15 mouse cellular contexts compared by ENCODE assay signal in genomic region chr10:128866042-128866441, GRCm38 (mm10). TPM values are rescaled to one million over a fixed set of nuclear protein-coding genes. Genes with fewer than 3 reads are reported as not detected.
A peak's percentile ranks its signal among the peaks of the same experiment; 100 is the strongest.
DNase-seq lines count a peak whose midpoint lies in the region; ATAC-seq and TF ChIP-seq lines count a peak whose summit lies in the region.
"Had no signal": no experiment of that assay in that cellular context is flagged by ENCODE, and none has a peak within 500 bp of the region (broad histone marks: within the 10 kb centered on the region; RNA-seq: fewer than 3 reads in every experiment).

No protein-coding gene starts in this region.

- peaks cover 17% of the 10 kb centered on the region for H3K36me3 ChIP-seq in intestine, postnatal 0 days (ENCODE audit: control insufficient read depth, insufficient read depth)
- peaks cover 3% of the 10 kb centered on the region; the same call in 1 of the 2 replicates for H3K36me3 ChIP-seq in intestine, embryonic 16.5 days (ENCODE audit: control insufficient read depth, insufficient read depth, low read length)
- H3K36me3 ChIP-seq in splenic B cell, adult 2 months (ENCODE audit: control insufficient read depth, insufficient read depth, low read length, poor library complexity, severe bottlenecking), result peaks cover 2% of the 10 kb centered on the region

- no peak for ATAC-seq in intestine, postnatal 0 days
- ATAC-seq in intestine, embryonic 16.5 days, result no peak
- ATAC-seq: forebrain, embryonic 13.5 days had no signal

- H3K9ac ChIP-seq in intestine, postnatal 0 days (ENCODE audit: low read depth, low read length), result no peak overlapping the region
- no peak overlapping the region for H3K9ac ChIP-seq in intestine, embryonic 16.5 days (ENCODE audit: low read depth, low read length)
- H3K9ac ChIP-seq: forebrain, embryonic 13.5 days; hindbrain, embryonic 12.5 days had no signal

- no peak overlapping the region for H3K27ac ChIP-seq in intestine, postnatal 0 days (ENCODE audit: low read depth, low read length)
- no peak overlapping the region for H3K27ac ChIP-seq in intestine, embryonic 16.5 days (ENCODE audit: low read length)
- H3K27ac ChIP-seq: forebrain, embryonic 13.5 days; hindbrain, embryonic 12.5 days; macrophage had no signal

- peak; percentile 51 for TF ChIP-seq CTCF in intestine, postnatal 0 days (IDR thresholded peaks at IDR 0.05; ENCODE audit: low read depth)

- H3K27me3 ChIP-seq in intestine, postnatal 0 days (replicated peaks; ENCODE audit: control insufficient read depth, insufficient read depth, low read length), result no peaks in the 10 kb centered on the region
- H3K27me3 ChIP-seq in intestine, embryonic 16.5 days (replicated peaks; ENCODE audit: control insufficient read depth, insufficient read depth, low read length), result no peaks in the 10 kb centered on the region
- no peaks in the 10 kb centered on the region for H3K27me3 ChIP-seq in splenic B cell, adult 2 months (ENCODE audit: control insufficient read depth, insufficient read depth, low read length, poor library complexity, severe bottlenecking)
- H3K27me3 ChIP-seq: forebrain, embryonic 13.5 days; hindbrain, embryonic 12.5 days had no signal

- no peak overlapping the region for H3K4me3 ChIP-seq in intestine, postnatal 0 days (ENCODE audit: low read depth, low read length)
- no peak overlapping the region for H3K4me3 ChIP-seq in intestine, embryonic 16.5 days (ENCODE audit: low read length)
- H3K4me3 ChIP-seq: forebrain, embryonic 13.5 days; hindbrain, embryonic 12.5 days had no signal

- DNase-seq in lung, postnatal 36 days, result peak; percentile 18
- no peak for DNase-seq in lung, postnatal 25 days (ENCODE audit: low spot score)
- DNase-seq in R1 (ENCODE audit: low read depth, low spot score), result peak; percentile 33
- peak; percentile 57 for DNase-seq in splenic B cell, adult 2 months (ENCODE audit: low read depth, low spot score)
- DNase-seq in frontal cortex, postnatal 10 days (ENCODE audit: low spot score in 2 of 2), result no peak
- DNase-seq in thymus, postnatal 0 days (ENCODE audit: low spot score), result no peak
- DNase-seq: cerebellum, postnatal 10 days; kidney, postnatal 10 days had no signal

- WGBS in intestine, postnatal 0 days, result 87% methylated on average over 3 of the region's 3 CpGs
- WGBS in intestine, embryonic 16.5 days, result 86% methylated on average over 3 of the region's 3 CpGs

- no peaks in the 10 kb centered on the region for H3K4me1 ChIP-seq in intestine, postnatal 0 days (replicated peaks; ENCODE audit: control insufficient read depth, insufficient read depth, low read length)
- no peaks in the 10 kb centered on the region for H3K4me1 ChIP-seq in intestine, embryonic 16.5 days (ENCODE audit: control insufficient read depth, insufficient read depth, low read length)
- H3K4me1 ChIP-seq: forebrain, embryonic 13.5 days; hindbrain, embryonic 12.5 days had no signal

- H3K4me2 ChIP-seq in intestine, postnatal 0 days (replicated peaks; ENCODE audit: low read depth), result no peak overlapping the region
- H3K4me2 ChIP-seq in intestine, embryonic 16.5 days (ENCODE audit: low read depth, low read length), result no peak overlapping the region
- H3K4me2 ChIP-seq: forebrain, embryonic 13.5 days; heart, embryonic 11.5 days; hindbrain, embryonic 12.5 days had no signal

- H3K9me3 ChIP-seq in intestine, postnatal 0 days (ENCODE audit: control insufficient read depth), result no peaks in the 10 kb centered on the region
- no peaks in the 10 kb centered on the region for H3K9me3 ChIP-seq in intestine, embryonic 16.5 days (ENCODE audit: control insufficient read depth, low read length)
- H3K9me3 ChIP-seq: forebrain, embryonic 13.5 days; G1E; hindbrain, embryonic 12.5 days had no signal

RNA-seq across cellular contexts. Expression of gene Gdf11, which starts 25.5 kb away (rescaled TPM):
- 0.99 and 1.6 TPM in 2 replicates for polyA plus RNA-seq in intestine, postnatal 0 days (2015; fragmentation: Nextera tagmentation; extraction: Ambion mirVana)
- 2.1 and 2.2 TPM in 2 replicates for polyA plus RNA-seq in intestine, embryonic 16.5 days (2015; fragmentation: Nextera tagmentation; extraction: Ambion mirVana)
- 2.3 and 3.0 TPM in 2 replicates for polyA plus RNA-seq in thymus, postnatal 0 days (2015; fragmentation: Nextera tagmentation; extraction: Ambion mirVana)

RNA-seq across cellular contexts. Expression of gene Cd63, which starts 34.7 kb away (rescaled TPM):
- polyA plus RNA-seq in intestine, postnatal 0 days (2015; fragmentation: Nextera tagmentation; extraction: Ambion mirVana), result 939 and 945 TPM in 2 replicates
- polyA plus RNA-seq in intestine, embryonic 16.5 days (2015; fragmentation: Nextera tagmentation; extraction: Ambion mirVana), result 794 TPM in 2 replicates
- 172 and 183 TPM in 2 replicates for polyA plus RNA-seq in thymus, postnatal 0 days (2015; fragmentation: Nextera tagmentation; extraction: Ambion mirVana)

RNA-seq across cellular contexts. Expression of gene Ormdl2, which starts 44.6 kb away (rescaled TPM):
- 70.2 and 70.4 TPM in 2 replicates for polyA plus RNA-seq in intestine, postnatal 0 days (2015; fragmentation: Nextera tagmentation; extraction: Ambion mirVana)
- 126 and 132 TPM in 2 replicates for polyA plus RNA-seq in intestine, embryonic 16.5 days (2015; fragmentation: Nextera tagmentation; extraction: Ambion mirVana)
- polyA plus RNA-seq in thymus, postnatal 0 days (2015; fragmentation: Nextera tagmentation; extraction: Ambion mirVana), result 102 and 113 TPM in 2 replicates

RNA-seq across cellular contexts. Expression of gene Sarnp, which starts 48.9 kb away (rescaled TPM):
- polyA plus RNA-seq in intestine, postnatal 0 days (2015; fragmentation: Nextera tagmentation; extraction: Ambion mirVana), result 90.3 and 92.1 TPM in 2 replicates
- 154 and 172 TPM in 2 replicates for polyA plus RNA-seq in intestine, embryonic 16.5 days (2015; fragmentation: Nextera tagmentation; extraction: Ambion mirVana)
- polyA plus RNA-seq in thymus, postnatal 0 days (2015; fragmentation: Nextera tagmentation; extraction: Ambion mirVana), result 186 and 199 TPM in 2 replicates

RNA-seq across cellular contexts. Expression of gene Rdh5, which starts 56.6 kb away (rescaled TPM):
- 12.4 and 13.0 TPM in 2 replicates for polyA plus RNA-seq in intestine, postnatal 0 days (2015; fragmentation: Nextera tagmentation; extraction: Ambion mirVana)
- 18.6 and 18.8 TPM in 2 replicates for polyA plus RNA-seq in intestine, embryonic 16.5 days (2015; fragmentation: Nextera tagmentation; extraction: Ambion mirVana)
- polyA plus RNA-seq in thymus, postnatal 0 days (2015; fragmentation: Nextera tagmentation; extraction: Ambion mirVana), result 6.3 and 7.1 TPM in 2 replicates

Comparison
In these comparisons a context has a peak if more than half of its experiments do, and no peak if none do; other contexts are left out.
1. DNase-seq: peak in lung, postnatal 36 days (single experiment), R1 (single experiment) and splenic B cell, adult 2 months (single experiment); none in lung, postnatal 25 days (single experiment), frontal cortex, postnatal 10 days (0 of 2) and thymus, postnatal 0 days (single experiment).